Mouse (Mus musculus) heart, adult 2 months (tissue): ENCODE results near the gene Nmbr. TPM values are rescaled to one million over a fixed set of nuclear protein-coding genes. Genes with fewer than 3 reads are reported as not detected.

Source experiments
- DNase-seq, 2 experiments: peaks; one replicate each; pipeline ENCODE4 v3.0.0; 2021
- H3K27ac ChIP-seq: fragments of 200-600 bp; 2 replicates; pipeline ENCODE4 v1.8.1; 2022
- H3K27me3 ChIP-seq: fragments of 200-500 bp; 2 replicates; pipeline ENCODE4 v1.6.1; 2012; ENCODE audit warnings: mild to moderate bottlenecking, low read length, inconsistent platforms, mixed read lengths; ENCODE audit not compliant: control insufficient read depth, insufficient read depth
- H3K36me3 ChIP-seq: fragments of 200-500 bp; 2 replicates; pipeline ENCODE4 v1.6.1; 2012; ENCODE audit warnings: low read length, inconsistent platforms; ENCODE audit not compliant: control insufficient read depth, insufficient read depth
- H3K4me1 ChIP-seq: fragments of 200-500 bp; 2 replicates; pipeline ENCODE4 v1.6.1; 2011; ENCODE audit warnings: low read length; ENCODE audit not compliant: control insufficient read depth, insufficient read depth
- H3K4me3 ChIP-seq: fragments of 200-600 bp; 2 replicates; pipeline ENCODE4 v1.8.1; 2022
- H3K79me2 ChIP-seq: fragments of 200-500 bp; replicated peaks from 2 replicates; pipeline ENCODE4 v1.6.1; 2012; ENCODE audit warnings: mild to moderate bottlenecking, inconsistent platforms, low read length, moderate library complexity, mixed read lengths; ENCODE audit not compliant: control insufficient read depth, insufficient read depth
- H3K9ac ChIP-seq: fragments of 200-500 bp; 2 replicates; pipeline ENCODE4 v1.6.1; 2012; ENCODE audit warnings: low read depth, mild to moderate bottlenecking, control low read depth, inconsistent platforms, low read length, mixed read lengths
- CTCF ChIP-seq: fragments of 200-600 bp; IDR thresholded peaks from 2 replicates; pipeline ENCODE4 v1.8.1; 2022; ENCODE audit warnings: antibody characterized with exemption, mild to moderate bottlenecking, moderate library complexity
- EP300 ChIP-seq: fragments of 200-500 bp; IDR thresholded peaks from 2 replicates; pipeline ENCODE4 v1.6.1; 2011; ENCODE audit warnings: low read depth, low read length, control low read depth; ENCODE audit not compliant: insufficient read depth
- POLR2A ChIP-seq: fragments of 200-500 bp; IDR thresholded peaks from 2 replicates; pipeline ENCODE4 v1.6.1; 2011; ENCODE audit warnings: mild to moderate bottlenecking, low read depth, low read length, control low read depth; ENCODE audit not compliant: insufficient read depth
- WGBS: fragments of 180-500 bp; shearing (Covaris S2); methylation state at CpG from one replicate; pipeline ENCODE4 v1.1.7; 2018; 5-methylcytosine and 5-hydroxymethylcytosine counted together
- intact Hi-C: fragments of 180-260 bp; cut with DNase I; formaldehyde crosslinking; loops from one replicate; pipeline ENCODE4 v1.15.1; 2025
- polyA plus RNA-seq: library from polyadenylated mRNA; depleted of rRNA; stranded (reverse); fragments of >200 nt; gene quantifications from 2 replicates; pipeline ENCODE4 v1.2.3, GENCODE M21; 2012
- total RNA-seq, 2 experiments: library from RNA; stranded (reverse); gene quantifications; 2 replicates each; pipeline ENCODE4 v1.2.3; 2021

The Nmbr gene
- total and polyA plus RNA-seq, 3 experiments = 0.30 to 0.55 TPM; not detected in 1

DNA sequence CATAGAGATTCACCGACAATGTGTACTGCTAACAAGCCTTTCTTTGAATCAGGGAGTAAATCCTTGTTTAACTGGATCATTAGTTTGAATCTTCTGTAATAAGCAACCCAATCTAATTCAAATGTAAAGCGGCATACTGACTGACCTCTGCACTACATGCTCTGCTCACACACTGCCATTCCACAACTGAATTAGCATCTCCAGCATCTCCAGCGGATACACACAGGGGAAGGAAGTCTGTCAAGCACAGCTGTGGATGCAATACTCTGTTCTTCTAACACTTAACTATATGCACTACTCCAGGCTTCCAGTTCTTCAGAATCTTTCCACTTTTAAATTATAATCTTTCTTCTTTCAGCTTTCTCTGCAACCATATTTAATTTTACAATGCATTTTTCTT, 15.0 kb upstream of the Nmbr start:
- Histone ChIP-seq H3K79me2 (peaks cover 3% of the 10 kb centered on the region), H3K4me1 (peaks cover 3% of the 10 kb centered on the region), H3K4me3 (no peak overlapping the region), H3K36me3 (peaks cover 4% of the 10 kb centered on the region; the same call in 1 of the 2 replicates), H3K9ac (no peak overlapping the region), H3K27me3 (no peaks in the 10 kb centered on the region), H3K27ac (no peak overlapping the region)
- WGBS = 68% methylated on average over 3 of the region's 3 CpGs
- intact Hi-C loops = no loop called here
- no peak for TF ChIP-seq EP300
- TF ChIP-seq POLR2A = no peak
- no peak for TF ChIP-seq CTCF
- no peak for DNase-seq

- Histone ChIP-seq H3K27me3 (no peaks in the 10 kb centered on the region), H3K79me2 (peaks cover 8% of the 10 kb centered on the region), H3K4me3 (no peak overlapping the region), H3K36me3 (peaks cover 4% of the 10 kb centered on the region), H3K27ac (no peak overlapping the region), H3K9ac (no peak overlapping the region), H3K4me1 (no peaks in the 10 kb centered on the region; the same call in 1 of the 2 replicates)
- no peak for TF ChIP-seq CTCF
- no peak for TF ChIP-seq EP300
- no peak for TF ChIP-seq POLR2A
- intact Hi-C loops = no loop called here
- DNase-seq = no peak
- 79% methylated on average over 1 of the region's 1 CpGs for WGBS
Observed at GRCm38 (mm10) chr10:14703239-14703638, 2.2 kb upstream of the Nmbr start.

- intact Hi-C loops = loop anchor here (2.0 kb wide), 1 partner anchor 253 kb away; no protein-coding TSS in a partner anchor
- peak overlapping the region; percentile 99; the same call in 1 of the 2 replicates for H3K4me3 ChIP-seq
- no peak overlapping the region for H3K9ac ChIP-seq
- peaks cover 4% of the 10 kb centered on the region for H3K36me3 ChIP-seq
- H3K27ac ChIP-seq = no peak overlapping the region
- H3K4me1 ChIP-seq = no peaks in the 10 kb centered on the region; the same call in 1 of the 2 replicates
- peaks cover 8% of the 10 kb centered on the region for H3K79me2 ChIP-seq
- H3K27me3 ChIP-seq = no peaks in the 10 kb centered on the region
- WGBS = 48% methylated on average over 4 of the region's 4 CpGs
- TF ChIP-seq CTCF (no peak), EP300 (no peak), POLR2A (no peak)
- no peak for DNase-seq
Observed at GRCm38 (mm10) chr10:14703830-14704420, 1.5 kb upstream of the Nmbr start.

GRCm38 (mm10) chr10:14718114-14718513, 12.7 kb downstream of the Nmbr start, which contains the start of gene Gje1:
TSS of gene Gje1 (minus strand) at chr10:14718214.
- WGBS = 49% methylated on average over 3 of the region's 3 CpGs

GRCm38 (mm10) chr10:14725671-14726070, 20.3 kb downstream of the Nmbr start:
- WGBS = 36% methylated on average over 9 of the region's 9 CpGs
- Histone ChIP-seq H3K9ac (no peak overlapping the region), H3K79me2 (no peaks in the 10 kb centered on the region), H3K27ac (no peak overlapping the region), H3K36me3 (no peaks in the 10 kb centered on the region), H3K4me1 (no peaks in the 10 kb centered on the region), H3K4me3 (no peak overlapping the region), H3K27me3 (no peaks in the 10 kb centered on the region)
- intact Hi-C loops = no loop called here
- no peak for TF ChIP-seq CTCF
- no peak for TF ChIP-seq POLR2A
- TF ChIP-seq EP300 = no peak
- no peak for DNase-seq

More at GRCm38 (mm10) chr10:14718114-14718513, 12.7 kb downstream of the Nmbr start, which contains the start of gene Gje1:
- Histone ChIP-seq H3K4me1 (no peaks in the 10 kb centered on the region), H3K4me3 (no peak within 1 kb of the TSS), H3K79me2 (no peaks in the 10 kb centered on the region), H3K9ac (no peak within 1 kb of the TSS), H3K36me3 (no peaks in the 10 kb centered on the region), H3K27me3 (no peaks in the 10 kb centered on the region), H3K27ac (no peak within 1 kb of the TSS)
- no peak for DNase-seq
- intact Hi-C loops = no loop called here
- TF ChIP-seq CTCF (no peak), EP300 (no peak), POLR2A (no peak)

DNA sequence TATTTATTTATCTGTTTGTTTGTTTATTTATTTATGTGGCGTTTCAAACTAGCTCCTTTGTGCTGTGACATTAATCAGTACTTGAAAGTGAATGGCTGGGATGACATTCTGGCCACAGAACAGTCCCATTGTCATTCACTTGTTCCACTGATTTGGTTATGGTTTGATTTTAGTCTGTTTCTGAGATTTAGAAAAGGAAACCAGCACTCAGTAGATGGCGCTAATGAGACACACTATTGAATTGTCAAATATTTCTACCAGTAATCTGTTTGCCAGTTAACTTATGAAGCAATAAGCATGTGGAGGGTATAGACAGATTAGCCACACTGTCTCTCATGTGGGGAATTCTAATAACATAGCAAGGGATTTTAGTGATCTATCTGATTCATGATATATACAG, 28.9 kb downstream of the Nmbr start:
- Histone ChIP-seq H3K4me1 (no peaks in the 10 kb centered on the region), H3K79me2 (no peaks in the 10 kb centered on the region), H3K27me3 (no peaks in the 10 kb centered on the region), H3K9ac (no peak overlapping the region), H3K27ac (no peak overlapping the region), H3K4me3 (no peak overlapping the region), H3K36me3 (no peaks in the 10 kb centered on the region)
- intact Hi-C loops = loop anchor here (10.0 kb wide), 1 partner anchor 441 kb away; no protein-coding TSS in a partner anchor
- peak; percentile 70 for TF ChIP-seq CTCF
- no peak for TF ChIP-seq POLR2A
- DNase-seq = no peak
- 3% methylated on average over 2 of the region's 2 CpGs for WGBS
